Mouse (Mus musculus) retina, adult 2 months (tissue): ENCODE measurements around the gene Lefty1.
A peak's percentile ranks its signal among the peaks of the same experiment; 100 is the strongest.
"Not testable (repeated sequence)": the region's sequence is repeated elsewhere in the genome, so short reads cannot be mapped to it uniquely, and the experiment has no call there.

ENCODE experiments used
- DNase-seq: peaks from one replicate; pipeline ENCODE4 v3.0.0-alpha.2; 2012; ENCODE audit warnings: low read depth, low spot score

The Lefty1 gene

DNA sequence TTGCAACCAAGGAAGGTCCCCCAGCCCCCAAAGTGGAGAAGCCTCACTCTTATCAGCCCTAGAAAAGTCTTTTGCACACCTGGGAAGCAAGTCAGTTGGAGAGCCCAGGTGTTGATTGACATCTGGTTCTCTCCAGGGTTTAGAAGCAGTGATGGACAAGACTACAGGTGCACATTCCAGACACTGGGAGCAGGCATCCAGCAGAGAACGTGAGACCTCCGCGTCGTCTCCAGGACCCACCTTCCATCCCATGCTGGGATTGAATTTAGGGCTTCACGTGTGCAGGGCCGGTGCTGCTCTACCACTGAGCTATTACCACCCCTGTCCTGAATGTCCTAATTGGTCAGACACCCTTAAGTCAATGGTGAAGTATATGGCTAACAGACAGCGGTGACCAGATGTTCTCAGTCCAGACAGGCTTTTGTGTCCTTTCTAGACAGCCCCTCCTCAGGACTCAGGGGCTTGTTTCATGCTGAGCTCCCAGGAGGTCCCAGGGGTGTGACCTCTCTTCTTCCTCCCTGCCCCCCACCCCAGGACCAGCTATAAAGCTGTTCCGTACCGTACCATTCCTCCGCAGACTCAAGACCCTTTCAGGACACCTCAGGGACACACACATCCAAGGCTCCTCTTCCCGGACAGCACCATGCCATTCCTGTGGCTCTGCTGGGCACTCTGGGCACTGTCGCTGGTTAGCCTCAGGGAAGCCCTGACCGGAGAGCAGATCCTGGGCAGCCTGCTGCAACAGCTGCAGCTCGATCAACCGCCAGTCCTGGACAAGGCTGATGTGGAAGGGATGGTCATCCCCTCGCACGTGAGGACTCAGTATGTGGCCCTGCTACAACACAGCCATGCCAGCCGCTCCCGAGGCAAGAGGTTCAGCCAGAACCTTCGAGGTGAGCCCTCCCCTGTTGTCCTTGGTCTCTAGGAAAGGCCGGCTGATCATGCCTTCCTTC lies at the start of gene Lefty1:
Gene Lefty1 (plus strand): TSS at position 556 of the 953 bp plus-strand sequence.
- DNase-seq, result no peak

DNA sequence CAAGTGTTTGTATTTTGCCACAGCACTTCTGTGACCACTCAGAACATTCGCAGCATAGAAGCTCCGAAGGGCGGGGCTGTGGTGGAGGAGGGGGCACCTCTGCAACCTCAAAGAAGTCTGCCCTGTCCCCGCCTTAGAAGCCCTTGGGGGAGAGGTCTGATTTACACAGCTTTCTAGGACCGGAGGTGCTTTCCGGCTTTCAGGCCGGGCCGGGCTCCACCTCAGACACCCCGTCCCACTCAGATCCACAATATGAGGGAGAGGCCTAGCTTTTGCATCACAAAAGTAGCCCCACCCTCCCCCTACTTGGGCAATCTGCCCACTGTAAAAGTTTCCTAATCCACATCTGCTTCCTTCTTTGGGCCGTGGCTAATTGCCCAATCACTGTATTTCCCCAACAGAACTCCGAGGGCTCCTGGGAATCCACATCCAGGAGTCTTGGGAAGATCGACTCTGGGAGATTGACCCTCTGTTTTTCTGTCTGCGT lies 46.2 kb upstream of the Lefty1 start:
- no peak for DNase-seq

DNA sequence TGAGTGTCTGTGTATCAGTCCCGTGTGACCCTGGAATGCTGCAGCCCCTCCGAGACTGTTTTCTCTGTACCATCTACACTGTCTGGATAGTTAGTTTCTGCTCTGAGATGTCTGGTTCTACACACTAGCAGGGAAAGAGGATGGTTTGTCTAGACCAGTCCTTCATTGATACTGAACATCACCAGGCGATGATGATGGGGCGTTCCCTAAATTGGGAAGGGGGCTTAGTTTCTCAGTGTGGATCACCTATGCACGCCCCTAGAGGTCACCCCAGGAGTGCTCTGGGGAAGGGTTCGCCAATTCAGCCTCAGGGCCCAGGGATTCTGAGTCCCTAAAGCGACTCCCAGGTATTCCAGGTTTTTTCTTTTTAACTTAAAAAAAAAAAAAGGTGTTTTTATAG lies 45.6 kb upstream of the Lefty1 start:
- DNase-seq, result no peak

DNA sequence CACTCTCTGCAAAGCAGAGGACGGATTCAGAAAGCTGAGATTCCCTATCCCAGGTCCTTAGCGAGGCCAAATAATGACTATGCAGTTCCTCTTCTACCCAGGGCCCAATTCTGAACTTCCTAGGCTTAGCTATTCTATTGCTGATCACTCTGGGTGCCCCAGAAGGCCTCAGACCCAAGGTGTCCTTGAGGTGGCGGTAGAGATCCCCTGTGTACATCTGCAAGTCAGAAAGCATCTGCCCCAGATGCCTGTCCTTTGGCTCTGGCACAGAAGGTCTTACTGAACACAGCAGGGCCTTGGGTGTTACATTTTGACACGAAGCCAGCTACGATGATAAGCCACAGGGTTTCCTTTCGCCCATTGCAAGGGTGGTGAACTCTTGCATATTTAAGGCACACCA lies 45.0 kb upstream of the Lefty1 start:
- DNase-seq, result no peak

DNA sequence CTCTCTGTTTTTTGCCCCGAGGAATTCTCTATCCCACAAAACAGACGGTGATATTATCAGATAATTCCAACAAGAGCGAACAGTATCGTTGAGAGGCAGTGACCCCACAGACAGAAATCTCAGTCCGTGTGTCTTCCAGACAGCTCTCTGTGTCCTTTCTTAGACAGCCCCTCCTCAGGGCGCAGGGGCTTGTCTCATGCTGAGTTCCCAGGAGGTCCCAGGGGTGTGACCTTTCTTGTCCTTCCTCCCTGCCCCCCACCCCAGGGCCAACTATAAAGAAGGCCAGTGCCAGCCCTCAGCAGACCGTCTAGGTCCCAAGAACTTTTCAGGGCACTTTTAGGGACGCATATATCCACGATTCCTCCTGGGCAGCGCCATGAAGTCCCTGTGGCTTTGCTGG lies 42.0 kb upstream of the Lefty1 start, which contains the start of gene Lefty2:
Gene Lefty2 (plus strand): TSS at position 301 of the 400 bp plus-strand sequence.
- no peak for DNase-seq

DNA sequence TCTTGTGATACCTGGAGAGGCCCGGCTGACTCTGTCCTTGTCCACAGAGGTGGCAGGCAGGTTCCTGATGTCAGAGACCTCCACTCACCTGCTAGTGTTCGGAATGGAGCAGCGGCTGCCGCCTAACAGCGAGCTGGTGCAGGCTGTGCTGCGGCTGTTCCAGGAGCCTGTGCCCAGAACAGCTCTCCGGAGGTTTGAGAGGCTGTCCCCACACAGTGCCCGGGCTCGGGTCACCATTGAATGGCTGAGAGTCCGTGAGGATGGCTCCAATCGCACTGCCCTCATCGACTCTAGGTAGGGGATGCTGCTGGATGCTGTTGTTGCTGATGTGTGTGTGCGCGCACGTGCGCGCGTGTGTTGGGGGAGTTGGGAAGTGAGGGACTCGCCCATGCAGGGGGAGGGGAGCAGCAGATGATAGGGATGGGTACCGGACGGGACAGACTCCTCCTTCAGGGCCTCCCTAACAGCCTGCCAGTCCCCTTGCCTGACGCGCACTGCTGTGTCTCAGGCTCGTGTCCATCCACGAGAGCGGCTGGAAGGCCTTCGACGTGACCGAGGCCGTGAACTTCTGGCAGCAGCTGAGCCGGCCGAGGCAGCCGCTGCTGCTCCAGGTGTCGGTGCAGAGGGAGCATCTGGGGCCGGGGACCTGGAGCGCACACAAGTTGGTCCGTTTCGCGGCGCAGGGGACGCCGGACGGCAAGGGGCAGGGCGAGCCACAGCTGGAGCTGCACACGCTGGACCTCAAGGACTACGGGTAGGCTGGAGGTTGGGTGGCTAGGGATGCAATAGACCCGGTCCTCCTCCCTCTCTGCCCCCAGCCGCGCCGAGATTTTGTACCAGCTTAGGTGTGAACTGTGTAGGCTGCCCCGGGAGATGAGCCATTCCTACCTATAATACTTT lies 40.5 kb upstream of the Lefty1 start:
- DNase-seq, result not testable (repeated sequence)

DNA sequence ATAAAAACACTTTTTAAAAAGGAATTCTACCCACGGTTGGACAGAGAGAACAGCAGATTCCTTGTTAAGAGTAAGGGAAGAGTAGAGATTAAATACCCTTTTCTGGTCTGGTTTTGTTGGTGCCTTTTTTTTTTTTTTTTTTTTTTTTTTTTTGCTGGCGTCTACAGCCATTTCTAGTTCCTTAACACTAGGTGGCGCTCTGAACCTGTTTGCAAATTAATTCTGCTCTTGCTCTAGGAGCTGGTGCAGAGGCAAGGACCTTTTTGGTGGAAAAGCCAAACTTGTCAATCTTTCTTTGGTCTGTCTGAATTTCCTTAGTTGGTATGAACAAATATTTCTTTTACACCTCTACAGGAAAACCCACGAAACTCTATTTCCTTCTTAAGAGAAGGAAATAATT lies 33.7 kb upstream of the Lefty1 start:
- peak; percentile 30 for DNase-seq

DNA sequence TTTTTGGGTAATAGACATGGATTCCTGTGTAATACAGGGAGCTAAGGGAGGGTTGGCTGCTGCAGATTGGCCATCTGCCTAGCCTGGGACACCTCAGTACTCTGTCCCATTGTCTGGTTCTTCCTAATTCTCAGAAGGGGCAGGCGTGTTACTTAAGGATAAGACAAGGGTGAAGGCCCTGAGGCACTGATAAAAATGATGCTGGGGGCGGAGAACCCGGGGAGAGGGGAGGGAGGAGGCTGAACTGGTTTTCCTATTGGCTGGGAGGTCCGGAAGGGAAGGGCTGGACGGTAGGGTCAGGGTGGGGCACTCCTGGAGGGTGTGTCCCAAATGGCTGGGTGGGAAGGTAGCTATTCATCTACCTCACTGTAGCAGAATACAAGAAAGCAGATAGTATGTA lies 31.9 kb upstream of the Lefty1 start:
- DNase-seq, result no peak

DNA sequence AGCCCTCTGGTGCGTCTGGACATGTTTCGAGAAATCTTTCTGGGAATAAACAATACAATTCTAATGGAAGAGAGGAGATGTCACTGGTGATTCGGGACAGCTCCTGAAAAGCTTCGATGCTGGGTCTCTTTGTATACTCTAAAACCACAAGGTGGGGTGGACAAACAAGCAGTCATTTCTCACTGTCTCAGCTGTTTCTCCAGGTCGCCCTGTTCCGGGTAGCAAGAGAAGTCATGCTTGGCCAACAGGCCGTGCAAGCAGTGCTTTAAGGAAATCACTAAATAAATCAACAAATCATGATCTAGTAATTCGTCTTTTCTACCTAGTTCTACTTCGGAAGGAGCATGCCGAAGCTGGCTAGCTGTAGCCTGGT lies 31.2 kb upstream of the Lefty1 start:
- DNase-seq, result no peak

DNA sequence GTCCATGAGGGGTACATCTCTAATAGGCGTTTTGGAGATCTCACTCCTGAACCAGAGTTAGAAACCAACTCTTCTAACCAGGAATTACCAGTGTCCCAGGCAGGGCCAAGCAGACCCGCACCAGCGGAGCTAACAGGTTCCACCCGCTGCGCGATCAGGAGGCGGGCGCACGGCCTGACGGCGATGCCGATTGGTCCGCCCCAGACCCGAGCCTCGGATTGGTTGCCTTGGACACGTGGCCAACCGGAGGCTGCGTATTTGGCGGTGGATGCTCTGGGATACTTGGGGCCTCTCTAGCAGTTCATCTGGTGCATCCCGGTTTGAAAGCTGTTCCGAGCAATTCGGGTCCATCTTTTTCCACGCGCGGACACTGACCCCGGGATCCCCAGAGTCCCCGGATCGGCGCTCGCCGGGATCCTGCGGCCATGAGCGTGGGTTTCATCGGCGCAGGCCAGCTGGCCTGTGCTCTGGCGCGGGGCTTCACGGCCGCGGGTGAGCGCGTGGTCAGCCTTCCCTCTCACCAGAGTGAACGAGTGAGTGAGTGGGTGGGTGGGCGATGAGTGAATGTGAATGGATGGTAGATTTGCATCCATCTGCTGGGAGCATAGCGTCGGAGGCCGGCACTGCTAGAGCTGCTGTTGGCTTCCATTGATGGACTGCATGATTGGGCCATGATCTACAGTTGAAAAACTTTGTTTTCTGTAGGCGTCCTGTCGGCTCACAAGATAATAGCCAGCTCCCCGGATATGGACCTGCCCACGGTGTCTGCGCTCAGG lies 30.6 kb upstream of the Lefty1 start, which contains the start of gene Pycr2:
Gene Pycr2 (plus strand): TSS at position 255 of the 776 bp plus-strand sequence.
- DNase-seq, result peak; percentile 83

DNA sequence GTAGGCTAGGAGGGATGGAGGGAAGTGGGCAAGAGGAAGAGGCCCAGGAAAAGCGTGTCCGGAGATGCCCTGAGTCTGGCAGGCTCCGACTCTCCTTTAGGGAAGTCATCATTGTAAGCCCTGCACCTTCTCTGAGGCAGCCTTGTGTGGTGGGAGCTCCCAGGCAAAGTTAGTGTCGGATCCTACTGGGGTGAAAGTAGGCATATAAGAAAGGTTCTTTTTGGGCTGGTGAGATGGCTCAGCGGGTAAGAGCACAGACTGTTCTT lies 30.1 kb upstream of the Lefty1 start:
- DNase-seq, result no peak

DNA sequence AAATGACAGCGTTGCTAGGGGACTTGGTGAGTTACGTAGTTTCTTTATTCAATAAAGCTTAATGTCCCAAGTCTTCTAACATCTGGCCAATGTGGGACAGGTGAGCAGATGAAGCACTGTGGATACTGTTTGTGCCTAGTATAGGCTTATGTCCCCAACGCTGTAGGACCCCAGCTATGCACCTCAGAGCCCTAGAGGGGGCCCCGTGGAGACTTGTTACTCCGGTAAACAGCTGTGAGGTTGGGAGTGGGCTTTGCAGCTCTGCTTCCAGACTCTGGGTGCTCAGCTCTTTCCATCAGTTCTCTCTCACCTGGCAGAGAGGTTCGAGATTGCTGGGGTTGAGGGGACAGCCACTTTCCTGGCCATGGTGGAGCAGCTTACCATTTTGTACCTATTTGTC lies 29.5 kb upstream of the Lefty1 start:
- no peak for DNase-seq

DNA sequence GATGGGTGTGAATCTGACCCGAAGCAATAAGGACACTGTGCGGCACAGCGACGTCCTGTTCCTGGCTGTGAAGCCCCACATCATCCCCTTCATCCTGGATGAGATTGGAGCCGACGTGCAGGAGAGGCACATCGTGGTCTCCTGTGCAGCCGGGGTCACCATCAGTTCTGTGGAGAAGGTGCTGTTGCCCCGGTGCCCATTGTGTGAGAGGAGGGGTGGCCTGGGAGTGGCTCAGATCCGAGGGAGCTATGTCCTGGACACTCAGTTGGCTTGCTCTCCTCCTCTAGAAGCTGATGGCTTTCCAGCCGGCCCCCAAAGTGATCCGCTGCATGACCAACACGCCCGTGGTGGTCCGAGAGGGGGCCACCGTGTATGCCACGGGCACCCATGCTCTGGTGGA lies 28.9 kb upstream of the Lefty1 start:
- DNase-seq, result no peak

DNA sequence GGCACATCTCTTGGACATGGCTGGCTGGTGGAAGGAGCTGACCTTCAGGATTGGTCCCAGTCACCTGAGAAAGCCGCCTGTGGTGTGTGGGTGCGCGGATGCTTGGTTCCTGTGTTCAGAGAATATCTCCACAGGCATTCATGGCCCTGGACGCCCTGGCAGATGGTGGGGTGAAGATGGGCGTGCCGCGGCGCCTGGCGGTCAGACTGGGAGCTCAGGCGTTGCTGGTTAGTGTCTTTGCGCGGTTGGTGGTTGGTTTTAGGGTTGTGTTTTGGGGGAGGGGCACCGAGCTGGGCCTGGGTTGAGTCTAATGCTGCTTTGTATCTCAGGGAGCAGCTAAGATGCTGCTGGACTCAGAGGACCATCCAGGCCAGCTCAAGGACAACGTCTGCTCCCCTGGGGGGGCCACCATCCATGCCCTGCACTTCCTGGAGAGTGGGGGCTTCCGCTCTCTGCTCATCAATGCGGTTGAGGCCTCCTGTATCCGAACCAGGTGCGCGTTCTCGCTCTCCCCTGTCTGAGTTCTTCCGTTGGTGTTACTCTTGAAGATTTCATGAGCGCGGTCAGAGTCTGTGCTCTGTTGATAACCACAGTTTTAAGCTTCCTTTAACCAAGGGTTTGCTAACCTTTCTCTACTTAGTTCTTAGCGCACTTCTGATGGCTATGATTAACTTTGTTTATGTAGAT lies 28.2 kb upstream of the Lefty1 start:
- DNase-seq, result no peak

DNA sequence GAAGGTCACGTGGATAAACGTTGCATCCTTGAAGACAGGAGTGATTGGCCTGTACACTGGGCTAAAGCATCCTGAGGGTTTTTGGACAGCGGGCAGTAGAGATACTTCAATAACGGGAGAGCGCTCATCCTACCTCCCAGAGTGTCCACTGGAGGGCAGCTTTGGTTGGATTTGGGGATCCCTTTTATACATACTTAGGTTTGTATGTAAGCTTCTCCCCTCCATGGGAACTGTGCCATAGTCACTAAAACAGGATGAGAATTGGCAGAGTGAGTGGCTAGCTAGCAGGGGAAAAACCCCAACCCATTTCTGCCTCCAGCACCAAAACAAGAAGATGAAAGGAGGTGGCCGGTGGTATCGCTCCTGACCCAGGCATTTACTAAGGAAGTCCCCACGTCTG lies 23.7 kb upstream of the Lefty1 start:
- DNase-seq, result no peak

DNA sequence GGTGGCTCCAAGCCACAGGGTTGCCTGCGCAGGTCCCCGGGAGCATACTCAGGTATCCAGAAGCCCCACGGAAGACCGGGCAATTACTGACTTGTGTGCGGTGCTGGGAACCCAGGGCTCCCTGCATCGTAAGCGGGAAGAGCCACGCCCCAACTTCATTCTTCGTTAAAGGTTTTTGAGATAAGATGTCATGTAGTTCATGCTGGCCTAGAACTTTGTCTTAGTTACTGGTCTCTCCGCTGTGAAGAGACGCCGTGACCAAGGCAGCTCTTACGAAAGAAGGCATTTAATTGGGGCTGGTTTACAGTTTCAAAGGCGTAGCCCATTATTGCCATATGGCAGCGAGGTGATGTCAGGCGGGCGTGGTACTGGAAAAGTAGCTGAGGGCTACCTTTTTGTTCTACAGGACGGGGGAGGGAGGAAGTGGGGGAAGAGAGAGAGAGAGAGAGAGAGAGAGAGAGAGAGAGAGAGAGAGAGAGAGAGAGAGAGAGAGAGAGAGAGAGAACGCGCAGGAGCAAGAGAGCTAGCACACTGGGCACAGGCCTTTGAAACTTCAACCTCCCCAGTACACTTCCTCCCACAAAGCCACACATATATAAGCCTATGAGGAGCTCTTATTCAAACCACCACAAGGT lies 23.1 kb upstream of the Lefty1 start:
- no peak for DNase-seq

DNA sequence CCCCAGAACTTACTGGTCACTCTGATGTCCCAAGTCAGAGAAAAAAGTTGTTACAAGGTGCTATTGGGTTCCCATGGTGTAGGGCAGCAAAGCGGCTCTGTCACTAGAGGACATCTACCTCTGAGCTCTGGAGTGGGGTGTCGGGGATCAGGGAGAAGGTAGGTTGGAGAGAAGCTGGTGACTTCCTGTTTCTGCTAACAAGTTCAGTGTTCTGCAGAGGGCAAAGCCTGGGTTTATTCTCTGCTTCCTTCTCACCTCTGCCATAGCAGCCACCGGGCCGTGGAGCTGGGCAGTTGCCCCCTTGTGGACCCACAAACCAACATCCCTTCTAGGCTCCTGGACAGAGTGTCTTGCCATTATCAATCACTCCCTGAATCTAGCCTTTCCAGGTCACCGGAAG lies 22.0 kb upstream of the Lefty1 start:
- DNase-seq, result no peak

DNA sequence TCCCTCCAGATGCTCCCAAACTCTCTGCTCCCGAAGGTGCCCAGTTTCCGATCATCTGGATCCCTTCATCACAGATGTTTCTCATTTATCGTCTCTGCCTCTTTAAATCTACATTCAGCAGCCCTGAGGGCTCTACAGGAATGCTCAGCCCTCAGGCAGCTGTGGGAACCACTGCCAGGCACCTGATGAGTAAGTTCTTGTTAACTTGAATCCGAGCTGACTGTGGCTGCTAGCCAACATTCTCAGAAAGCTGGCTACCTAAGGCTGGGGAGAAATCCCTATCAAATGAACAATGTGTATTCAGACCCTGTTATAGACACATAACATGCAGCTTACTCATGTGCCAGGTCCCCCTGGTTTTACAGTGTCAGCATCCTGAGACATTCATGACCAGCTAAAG lies 21.0 kb upstream of the Lefty1 start:
- DNase-seq, result no peak

DNA sequence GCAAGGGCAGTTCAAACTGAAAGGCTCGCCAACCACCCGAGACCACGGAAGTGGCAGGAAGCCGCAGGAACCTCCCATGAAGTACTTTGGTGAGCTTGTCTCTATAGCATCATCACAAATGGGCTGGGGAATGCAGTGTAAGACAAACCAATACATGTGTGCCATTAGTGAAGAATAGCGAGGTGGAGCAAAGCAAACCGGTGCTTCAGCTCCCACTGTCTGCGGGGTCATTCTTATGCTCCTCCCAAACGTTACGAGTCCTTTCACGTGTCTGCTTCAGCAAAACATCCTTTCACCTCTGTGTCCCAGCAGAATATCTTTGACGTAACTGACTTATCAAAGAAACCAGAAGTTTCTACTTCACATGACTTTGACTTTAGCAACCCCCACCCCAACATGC lies 18.4 kb upstream of the Lefty1 start:
- DNase-seq, result no peak

DNA sequence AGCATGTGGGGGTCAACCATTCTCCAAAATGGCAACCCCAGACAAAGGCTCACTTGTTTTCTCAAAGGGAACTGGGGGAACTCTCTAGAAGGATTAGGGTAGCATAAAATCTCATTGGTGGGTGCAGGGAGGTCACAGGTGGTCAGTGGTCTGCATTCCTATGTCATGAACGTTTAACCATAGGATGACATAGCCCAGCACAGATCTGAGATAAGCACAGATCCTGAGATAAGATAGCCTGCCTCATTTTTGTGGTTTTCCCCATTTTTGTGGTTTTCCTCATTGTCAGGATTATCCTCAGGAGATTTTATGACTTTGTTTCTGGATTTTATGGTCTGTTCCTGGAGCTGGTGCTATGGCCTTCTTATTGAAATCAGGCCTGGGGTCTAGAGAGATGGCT lies 17.8 kb upstream of the Lefty1 start:
- no peak for DNase-seq

DNA sequence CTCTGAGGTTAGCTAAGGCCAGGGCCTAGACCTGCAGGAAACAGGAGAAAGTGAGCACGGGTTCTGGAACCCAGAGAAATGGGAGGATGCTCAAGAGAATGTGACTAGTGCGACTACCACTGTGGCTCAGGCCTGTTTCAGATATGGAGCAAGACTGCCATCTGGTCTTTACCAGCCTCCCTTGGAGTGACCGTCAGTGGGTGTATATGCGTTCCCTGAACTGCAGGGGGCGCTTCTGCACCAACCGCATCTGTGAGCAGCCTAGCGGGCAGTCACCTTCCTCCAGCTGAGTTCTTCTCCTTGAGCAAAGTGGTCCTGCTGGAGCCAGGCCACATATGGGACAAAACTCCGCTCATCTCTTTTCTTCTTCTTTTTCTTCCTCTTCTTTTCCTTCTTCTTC lies 15.1 kb upstream of the Lefty1 start:
- no peak for DNase-seq
